Mouse (Mus musculus): ENCODE measurements at regions not wholly inside any gene's neighbourhood (a gene's known extent, or its start where the extent isn't known, plus 50 kb on each side); places are given as distances from the start of the nearest gene placed in this dataset.

- no peak for ATAC-seq (replicated peaks; ENCODE audit: poor library complexity, severe bottlenecking)
Measured at GRCm38 (mm10) chr3:99674145-99674544, 211.1 kb upstream of the Spag17 start.

- no peak for ATAC-seq (replicated peaks; ENCODE audit: poor library complexity, severe bottlenecking)
Measured at GRCm38 (mm10) chr3:99709506-99709905, 175.7 kb upstream of the Spag17 start.

GRCm38 (mm10) chr3:99716381-99716780 is 168.8 kb upstream of the Spag17 start:
- ATAC-seq (replicated peaks; ENCODE audit: poor library complexity, severe bottlenecking) = no peak

GRCm38 (mm10) chr3:99738093-99738803 is 147.0 kb upstream of the Spag17 start:
- no peak for ATAC-seq (replicated peaks; ENCODE audit: poor library complexity, severe bottlenecking)

- no peak for ATAC-seq (replicated peaks; ENCODE audit: poor library complexity, severe bottlenecking)
Measured at GRCm38 (mm10) chr3:99739654-99740053, 145.6 kb upstream of the Spag17 start.

GRCm38 (mm10) chr3:99741249-99742222 is 143.7 kb upstream of the Spag17 start:
- ATAC-seq (replicated peaks; ENCODE audit: poor library complexity, severe bottlenecking) = no peak

GRCm38 (mm10) chr3:99749725-99750124 is 135.5 kb upstream of the Spag17 start:
- no peak for ATAC-seq (replicated peaks; ENCODE audit: poor library complexity, severe bottlenecking)

GRCm38 (mm10) chr3:99778526-99778925 is 106.7 kb upstream of the Spag17 start:
- no peak for ATAC-seq (replicated peaks; ENCODE audit: poor library complexity, severe bottlenecking)

- ATAC-seq (replicated peaks; ENCODE audit: poor library complexity, severe bottlenecking) = no peak
Measured at GRCm38 (mm10) chr3:99785955-99786529, 99.2 kb upstream of the Spag17 start.

GRCm38 (mm10) chr3:99791316-99791715 is 93.9 kb upstream of the Spag17 start:
- no peak for ATAC-seq (replicated peaks; ENCODE audit: poor library complexity, severe bottlenecking)

- ATAC-seq (replicated peaks; ENCODE audit: poor library complexity, severe bottlenecking) = no peak
Measured at GRCm38 (mm10) chr3:99793622-99794021, 91.6 kb upstream of the Spag17 start.

GRCm38 (mm10) chr3:99795835-99796234 is 89.4 kb upstream of the Spag17 start:
- ATAC-seq (replicated peaks; ENCODE audit: poor library complexity, severe bottlenecking) = no peak

GRCm38 (mm10) chr3:99797791-99798190 is 87.4 kb upstream of the Spag17 start:
- ATAC-seq (replicated peaks; ENCODE audit: poor library complexity, severe bottlenecking) = no peak

- ATAC-seq (replicated peaks; ENCODE audit: poor library complexity, severe bottlenecking) = no peak
Measured at GRCm38 (mm10) chr3:99810532-99810931, 74.7 kb upstream of the Spag17 start.

GRCm38 (mm10) chr3:99811276-99811675 is 73.9 kb upstream of the Spag17 start:
- no peak for ATAC-seq (replicated peaks; ENCODE audit: poor library complexity, severe bottlenecking)

GRCm38 (mm10) chr3:99812836-99813235 is 72.4 kb upstream of the Spag17 start:
- ATAC-seq (replicated peaks; ENCODE audit: poor library complexity, severe bottlenecking) = no peak

GRCm38 (mm10) chr3:99815115-99815514 is 70.1 kb upstream of the Spag17 start:
- ATAC-seq (replicated peaks; ENCODE audit: poor library complexity, severe bottlenecking) = no peak

GRCm38 (mm10) chr3:99817965-99818364 is 67.2 kb upstream of the Spag17 start:
- no peak for ATAC-seq (replicated peaks; ENCODE audit: poor library complexity, severe bottlenecking)

- no peak for ATAC-seq (replicated peaks; ENCODE audit: poor library complexity, severe bottlenecking)
Measured at GRCm38 (mm10) chr3:99822735-99823134, 62.5 kb upstream of the Spag17 start.

GRCm38 (mm10) chr3:99823256-99823655 is 62.0 kb upstream of the Spag17 start:
- ATAC-seq (replicated peaks; ENCODE audit: poor library complexity, severe bottlenecking) = no peak
